Mouse (Mus musculus) heart, embryonic 12.5 days (tissue): ENCODE results near the gene Mt3. TPM values are rescaled to one million over a fixed set of nuclear protein-coding genes. Genes with fewer than 3 reads are reported as not detected.

Experiments
- ATAC-seq: fragments of 200-750 bp; cut with Nextera tagmentation; 2 replicates; pipeline ENCODE4 v1.8.0; 2017; ENCODE audit warnings: moderate TSS enrichment, moderate library complexity; ENCODE audit not compliant: insufficient number of reproducible peaks, low FRiP score
- H3K27ac ChIP-seq: fragments of 300-500 bp; sonication (generic); 2 replicates; pipeline ENCODE4 v1.5.1; 2016; ENCODE audit warnings: mild to moderate bottlenecking, moderate library complexity; ENCODE audit not compliant: poor library complexity, severe bottlenecking
- H3K27me3 ChIP-seq: fragments of 300-500 bp; sonication (generic); replicated peaks from 2 replicates; pipeline ENCODE4 v1.6.1; 2016; ENCODE audit warnings: mild to moderate bottlenecking, moderate library complexity
- H3K36me3 ChIP-seq: fragments of 300-500 bp; sonication (generic); 2 replicates; pipeline ENCODE4 v1.6.1; 2016; ENCODE audit warnings: mild to moderate bottlenecking, moderate library complexity
- H3K4me1 ChIP-seq: fragments of 300-500 bp; sonication (generic); replicated peaks from 2 replicates; pipeline ENCODE4 v1.6.1; 2016; ENCODE audit warnings: mild to moderate bottlenecking
- H3K4me2 ChIP-seq: fragments of 300-500 bp; sonication (generic); 2 replicates; pipeline ENCODE4 v1.6.1; 2016; ENCODE audit warnings: mild to moderate bottlenecking, moderate library complexity
- H3K4me3 ChIP-seq: fragments of 300-500 bp; sonication (generic); 2 replicates; pipeline ENCODE4 v1.5.1; 2016; ENCODE audit warnings: mild to moderate bottlenecking
- H3K9ac ChIP-seq: fragments of 300-500 bp; sonication (generic); 2 replicates; pipeline ENCODE4 v1.6.1; 2016; ENCODE audit warnings: mild to moderate bottlenecking, moderate library complexity
- H3K9me3 ChIP-seq: fragments of 300-500 bp; sonication (generic); replicated peaks from 2 replicates; pipeline ENCODE4 v1.6.1; 2016; ENCODE audit warnings: mild to moderate bottlenecking, moderate library complexity
- WGBS: fragments of 180-500 bp; shearing (Covaris S2); methylation state at CpG from one replicate; pipeline ENCODE4 v1.1.7; 2016; 5-methylcytosine and 5-hydroxymethylcytosine counted together
- polyA plus RNA-seq: library from polyadenylated mRNA; unstranded; fragments of >200 nt; fragmentation: Nextera tagmentation; extraction: Ambion mirVana; gene quantifications from 2 replicates; pipeline ENCODE4 v1.2.1, GENCODE M21; 2016

The Mt3 gene
- polyA plus RNA-seq, result 24.7 and 25.0 TPM in 2 replicates

GRCm38 (mm10) chr8:94152513-94153300 lies at the start of gene Mt3:
Gene Mt3, plus strand, starts transcription at chr8:94152607.
- Histone ChIP-seq H3K36me3 (no peaks in the 10 kb centered on the region), H3K9ac (peak within 1 kb of the TSS; percentile 42), H3K4me1 (peaks cover 34% of the 10 kb centered on the region), H3K4me3 (peak within 1 kb of the TSS; percentile 45), H3K9me3 (no peaks in the 10 kb centered on the region), H3K27me3 (peaks cover 23% of the 10 kb centered on the region), H3K27ac (no peak within 1 kb of the TSS), H3K4me2 (peak within 1 kb of the TSS; percentile 80)
- ATAC-seq, result peak; percentile 69
- WGBS, result 3% methylated on average over 29 of the region's 29 CpGs

GRCm38 (mm10) chr8:94104146-94104545 lies 48.3 kb upstream of the Mt3 start:
- H3K27ac ChIP-seq, result no peak overlapping the region
- H3K36me3 ChIP-seq, result no peaks in the 10 kb centered on the region
- H3K9me3 ChIP-seq, result no peaks in the 10 kb centered on the region
- no peaks in the 10 kb centered on the region for H3K4me1 ChIP-seq
- H3K4me2 ChIP-seq, result no peak overlapping the region
- H3K27me3 ChIP-seq, result peaks cover 11% of the 10 kb centered on the region; the same call in 1 of the 2 replicates
- H3K4me3 ChIP-seq, result no peak overlapping the region
- ATAC-seq, result no peak
- H3K9ac ChIP-seq, result no peak overlapping the region
- WGBS, result 42% methylated on average over 5 of the region's 5 CpGs

GRCm38 (mm10) chr8:94107871-94108270 lies 44.5 kb upstream of the Mt3 start:
- no peak overlapping the region for H3K4me3 ChIP-seq
- no peaks in the 10 kb centered on the region for H3K36me3 ChIP-seq
- no peak overlapping the region for H3K27ac ChIP-seq
- H3K27me3 ChIP-seq, result no peaks in the 10 kb centered on the region
- no peak overlapping the region for H3K9ac ChIP-seq
- no peaks in the 10 kb centered on the region for H3K9me3 ChIP-seq
- 50% methylated on average over 3 of the region's 3 CpGs for WGBS
- peaks cover 7% of the 10 kb centered on the region; the same call in 1 of the 2 replicates for H3K4me1 ChIP-seq
- no peak for ATAC-seq
- no peak overlapping the region for H3K4me2 ChIP-seq

- Histone ChIP-seq H3K36me3 (no peaks in the 10 kb centered on the region), H3K27me3 (no peaks in the 10 kb centered on the region), H3K4me3 (no peak overlapping the region), H3K27ac (no peak overlapping the region), H3K9ac (no peak overlapping the region), H3K9me3 (no peaks in the 10 kb centered on the region), H3K4me2 (no peak overlapping the region), H3K4me1 (peaks cover 13% of the 10 kb centered on the region)
- WGBS, result 63% methylated on average over 6 of the region's 6 CpGs
- ATAC-seq, result no peak
Measured at GRCm38 (mm10) chr8:94109396-94109795, 43.0 kb upstream of the Mt3 start.

- Histone ChIP-seq H3K9ac (no peak overlapping the region), H3K4me2 (no peak overlapping the region), H3K4me1 (peaks cover 13% of the 10 kb centered on the region), H3K36me3 (no peaks in the 10 kb centered on the region), H3K4me3 (no peak overlapping the region), H3K9me3 (no peaks in the 10 kb centered on the region), H3K27me3 (no peaks in the 10 kb centered on the region), H3K27ac (no peak overlapping the region)
- ATAC-seq, result no peak
- 77% methylated on average over 5 of the region's 5 CpGs for WGBS
Measured at GRCm38 (mm10) chr8:94109835-94110234, 42.6 kb upstream of the Mt3 start.

- H3K36me3 ChIP-seq, result no peaks in the 10 kb centered on the region
- no peak overlapping the region for H3K9ac ChIP-seq
- no peak for ATAC-seq
- 64% methylated on average over 6 of the region's 6 CpGs for WGBS
- H3K27ac ChIP-seq, result no peak overlapping the region
- no peaks in the 10 kb centered on the region for H3K27me3 ChIP-seq
- peaks cover 13% of the 10 kb centered on the region for H3K4me1 ChIP-seq
- no peaks in the 10 kb centered on the region for H3K9me3 ChIP-seq
- H3K4me2 ChIP-seq, result no peak overlapping the region
- H3K4me3 ChIP-seq, result no peak overlapping the region
Measured at GRCm38 (mm10) chr8:94110526-94111177, 41.8 kb upstream of the Mt3 start.

- H3K4me3 ChIP-seq, result no peak overlapping the region
- H3K9me3 ChIP-seq, result no peaks in the 10 kb centered on the region
- no peak overlapping the region for H3K4me2 ChIP-seq
- H3K27me3 ChIP-seq, result no peaks in the 10 kb centered on the region
- peaks cover 13% of the 10 kb centered on the region for H3K4me1 ChIP-seq
- no peak for ATAC-seq
- H3K27ac ChIP-seq, result no peak overlapping the region
- H3K9ac ChIP-seq, result 0 out of 2 replicates have a peak overlapping the region, but pooled peaks have one; percentile 20
- 20% methylated on average over 1 of the region's 1 CpGs for WGBS
- no peaks in the 10 kb centered on the region for H3K36me3 ChIP-seq
Measured at GRCm38 (mm10) chr8:94113435-94113834, 39.0 kb upstream of the Mt3 start.

- no peak for ATAC-seq
- peaks cover 16% of the 10 kb centered on the region for H3K4me1 ChIP-seq
- no peak overlapping the region for H3K9ac ChIP-seq
- 84% methylated on average over 2 of the region's 2 CpGs for WGBS
- no peak overlapping the region for H3K4me2 ChIP-seq
- no peaks in the 10 kb centered on the region for H3K9me3 ChIP-seq
- H3K4me3 ChIP-seq, result no peak overlapping the region
- no peak overlapping the region for H3K27ac ChIP-seq
- no peaks in the 10 kb centered on the region for H3K27me3 ChIP-seq
- H3K36me3 ChIP-seq, result no peaks in the 10 kb centered on the region
Measured at GRCm38 (mm10) chr8:94113972-94114371, 38.4 kb upstream of the Mt3 start.

GRCm38 (mm10) chr8:94118776-94119430 lies 33.5 kb upstream of the Mt3 start:
- Histone ChIP-seq H3K4me3 (no peak overlapping the region), H3K27ac (no peak overlapping the region), H3K9me3 (no peaks in the 10 kb centered on the region), H3K36me3 (no peaks in the 10 kb centered on the region), H3K4me1 (peaks cover 5% of the 10 kb centered on the region; the same call in 1 of the 2 replicates), H3K27me3 (no peaks in the 10 kb centered on the region), H3K9ac (no peak overlapping the region), H3K4me2 (no peak overlapping the region)
- no peak for ATAC-seq
- 13% methylated on average over 6 of the region's 6 CpGs for WGBS

GRCm38 (mm10) chr8:94121625-94122024 lies 30.8 kb upstream of the Mt3 start:
- no peaks in the 10 kb centered on the region for H3K9me3 ChIP-seq
- no peak overlapping the region for H3K4me2 ChIP-seq
- ATAC-seq, result no peak
- H3K4me3 ChIP-seq, result no peak overlapping the region
- no peaks in the 10 kb centered on the region for H3K36me3 ChIP-seq
- no peak overlapping the region for H3K9ac ChIP-seq
- WGBS, result 75% methylated on average over 9 of the region's 9 CpGs
- H3K27me3 ChIP-seq, result no peaks in the 10 kb centered on the region; the same call in 1 of the 2 replicates
- H3K4me1 ChIP-seq, result peaks cover 5% of the 10 kb centered on the region; the same call in 1 of the 2 replicates
- H3K27ac ChIP-seq, result no peak overlapping the region
